Mouse (Mus musculus): ENCODE measurements around the gene Dnmt3l. TPM values are rescaled to one million over a fixed set of nuclear protein-coding genes. Genes with fewer than 3 reads are reported as not detected.
A peak's percentile ranks its signal among the peaks of the same experiment; 100 is the strongest.

Dnmt3l gene
- polyA plus RNA-seq, 1 experiment = 1.1 TPM

DNA sequence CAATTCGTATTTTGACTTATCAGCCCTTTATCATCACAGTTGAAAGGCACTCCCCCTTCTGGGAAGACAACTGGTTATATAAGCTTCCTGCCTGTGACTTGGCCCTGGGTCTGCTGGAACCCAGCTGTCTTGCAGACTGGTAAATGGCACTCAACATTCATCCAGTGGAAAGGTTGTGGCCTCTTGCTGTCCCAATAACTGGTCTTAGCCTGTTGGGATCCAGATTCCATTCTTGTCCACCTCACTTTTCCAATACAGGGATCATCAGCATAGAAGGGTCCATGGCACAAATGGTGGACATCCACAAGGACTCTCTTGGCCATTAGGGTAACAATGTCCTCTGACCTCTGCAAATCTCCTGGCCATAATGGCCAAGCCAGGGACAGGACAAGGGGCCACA, 42.3 kb downstream of the Dnmt3l start:
- no peak overlapping the region for H3K27ac ChIP-seq (ENCODE audit: insufficient read depth, low read depth, low read length)
- WGBS = 37% methylated on average over 1 of the region's 1 CpGs
- no peaks in the 10 kb centered on the region for H3K27me3 ChIP-seq (ENCODE audit: control insufficient read depth, insufficient read depth, low read length)
- H3K4me3 ChIP-seq (ENCODE audit: low read depth, low read length) = no peak overlapping the region
- no peaks in the 10 kb centered on the region; the same call in 1 of the 2 replicates for H3K4me1 ChIP-seq (ENCODE audit: control insufficient read depth, insufficient read depth, insufficient read length, low read length)
- no peak for TF ChIP-seq CTCF (IDR thresholded peaks at IDR 0.05; ENCODE audit: extremely low read depth, insufficient read length, insufficient replicate concordance, low read depth, low read length)
- peaks cover 5% of the 10 kb centered on the region; the same call in 1 of the 2 replicates for H3K36me3 ChIP-seq (ENCODE audit: control insufficient read depth, insufficient read depth, low read length)

DNA sequence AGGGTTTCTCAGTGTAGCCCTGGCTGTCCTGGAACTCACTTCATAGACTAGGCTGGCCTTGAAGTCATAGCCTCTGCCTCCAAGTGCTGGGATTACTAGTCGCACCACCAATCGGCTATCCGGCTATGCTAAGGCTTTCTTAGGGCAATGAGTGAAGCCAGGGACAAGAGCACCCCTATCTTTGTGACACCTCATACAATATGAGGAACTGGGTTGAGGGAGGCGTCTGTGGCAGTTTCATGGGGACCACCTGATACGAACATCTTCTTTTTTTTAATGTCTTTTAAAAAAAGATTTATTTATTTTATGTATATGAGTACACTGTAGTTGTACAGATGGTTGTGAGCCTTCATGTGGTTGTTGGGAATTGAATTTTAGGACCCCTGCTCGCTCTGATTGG, 44.0 kb downstream of the Dnmt3l start:
- Histone ChIP-seq H3K27me3 (ENCODE audit: control insufficient read depth, insufficient read depth, low read length) (no peaks in the 10 kb centered on the region), H3K27ac (ENCODE audit: insufficient read depth, low read depth, low read length) (no peak overlapping the region), H3K36me3 (ENCODE audit: control insufficient read depth, insufficient read depth, low read length) (no peaks in the 10 kb centered on the region), H3K4me1 (ENCODE audit: control insufficient read depth, insufficient read depth, insufficient read length, low read length) (peaks cover 6% of the 10 kb centered on the region), H3K4me3 (ENCODE audit: low read depth, low read length) (no peak overlapping the region)
- no peak for TF ChIP-seq CTCF (IDR thresholded peaks at IDR 0.05; ENCODE audit: extremely low read depth, insufficient read length, insufficient replicate concordance, low read depth, low read length)
- TF ChIP-seq POLR2A (IDR thresholded peaks at IDR 0.05; ENCODE audit: low read depth, low read length) = no peak
- WGBS = 92% methylated on average over 6 of the region's 6 CpGs

DNA sequence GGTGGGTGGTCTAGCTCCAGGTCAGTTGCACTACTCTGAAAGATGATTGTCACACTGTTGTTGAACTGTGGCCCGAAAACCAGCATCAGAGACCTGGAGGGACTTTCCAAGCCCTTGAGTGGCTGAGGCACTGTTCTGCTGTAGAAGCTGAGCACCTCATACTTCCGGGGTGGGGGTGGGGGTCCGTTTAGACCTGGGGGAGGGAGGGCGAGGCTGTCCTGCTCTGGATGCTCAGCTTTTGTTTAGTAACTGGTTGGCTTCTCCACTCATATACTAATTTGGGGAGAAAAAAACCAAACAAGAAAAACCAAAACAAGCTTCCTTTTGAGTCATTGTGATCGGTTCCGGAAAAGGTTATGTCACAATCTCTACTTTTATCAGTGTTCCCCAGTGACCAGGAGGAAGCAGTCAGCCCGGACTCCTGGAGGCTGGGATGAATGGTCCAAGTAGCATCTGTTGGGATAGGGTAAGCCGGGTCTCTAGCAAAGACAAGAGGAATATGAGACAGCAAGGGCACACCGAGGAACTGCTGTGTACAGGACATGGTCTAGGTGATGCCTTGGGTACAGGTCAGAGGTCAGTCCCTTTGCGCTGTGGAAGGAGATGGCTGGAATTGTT, 44.8 kb downstream of the Dnmt3l start:
- Histone ChIP-seq H3K4me3 (ENCODE audit: low read depth, low read length) (no peak overlapping the region), H3K36me3 (ENCODE audit: control insufficient read depth, insufficient read depth, low read length) (no peaks in the 10 kb centered on the region), H3K27ac (ENCODE audit: insufficient read depth, low read depth, low read length) (peak overlapping the region; percentile 79), H3K4me1 (ENCODE audit: control insufficient read depth, insufficient read depth, insufficient read length, low read length) (peaks cover 10% of the 10 kb centered on the region), H3K27me3 (ENCODE audit: control insufficient read depth, insufficient read depth, low read length) (no peaks in the 10 kb centered on the region)
- TF ChIP-seq POLR2A (IDR thresholded peaks at IDR 0.05; ENCODE audit: low read depth, low read length) = no peak
- TF ChIP-seq CTCF (IDR thresholded peaks at IDR 0.05; ENCODE audit: extremely low read depth, insufficient read length, insufficient replicate concordance, low read depth, low read length) = no peak
- WGBS = 65% methylated on average over 10 of the region's 10 CpGs

DNA sequence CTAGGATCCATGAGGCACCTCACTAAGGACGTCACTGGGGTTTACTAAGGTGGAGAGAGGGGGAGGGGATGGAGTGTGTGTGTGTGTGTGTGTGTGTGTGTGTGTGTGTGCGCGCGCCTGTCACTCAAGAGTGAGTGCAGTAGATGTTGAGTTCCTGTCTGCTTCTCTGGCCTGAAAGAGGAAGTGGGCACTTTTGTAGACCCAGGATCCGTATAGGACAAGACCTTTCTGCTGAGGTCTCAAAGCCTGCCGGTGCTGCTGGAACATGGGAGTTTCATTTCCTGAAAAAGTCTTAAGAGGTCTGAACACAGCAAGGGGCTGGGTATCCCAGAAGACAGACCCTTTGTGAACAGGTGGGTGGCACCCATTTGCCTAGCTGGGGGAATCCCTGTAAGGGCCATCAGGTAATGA, 45.4 kb downstream of the Dnmt3l start:
- Histone ChIP-seq H3K4me3 (ENCODE audit: low read depth, low read length) (no peak overlapping the region), H3K36me3 (ENCODE audit: control insufficient read depth, insufficient read depth, low read length) (no peaks in the 10 kb centered on the region), H3K27ac (ENCODE audit: insufficient read depth, low read depth, low read length) (peak overlapping the region; percentile 63), H3K27me3 (ENCODE audit: control insufficient read depth, insufficient read depth, low read length) (no peaks in the 10 kb centered on the region), H3K4me1 (ENCODE audit: control insufficient read depth, insufficient read depth, insufficient read length, low read length) (peaks cover 12% of the 10 kb centered on the region)
- 68% methylated on average over 6 of the region's 6 CpGs for WGBS
- no peak for TF ChIP-seq POLR2A (IDR thresholded peaks at IDR 0.05; ENCODE audit: low read depth, low read length)
- no peak for TF ChIP-seq CTCF (IDR thresholded peaks at IDR 0.05; ENCODE audit: extremely low read depth, insufficient read length, insufficient replicate concordance, low read depth, low read length)

DNA sequence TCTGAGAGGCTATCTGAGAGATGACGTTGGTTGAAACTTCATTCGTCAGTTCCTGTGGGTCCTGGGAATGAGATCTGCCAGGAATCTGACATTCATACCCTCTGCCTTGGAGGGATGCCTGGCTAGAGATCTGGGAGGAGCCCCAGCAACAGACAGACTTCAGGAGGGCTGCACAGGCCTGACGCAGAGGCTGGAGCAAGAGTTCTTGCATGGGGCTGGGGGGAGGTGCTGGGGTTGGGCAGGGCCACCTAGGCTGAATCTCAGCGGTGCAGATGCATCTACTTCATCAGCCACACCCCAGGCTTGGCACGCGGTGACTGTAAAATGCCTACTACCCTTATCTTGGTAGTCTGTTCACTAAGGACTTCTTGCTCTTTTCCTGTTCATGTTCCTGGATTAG, 48.5 kb downstream of the Dnmt3l start:
- no peak overlapping the region; the same call in 1 of the 2 replicates for H3K27ac ChIP-seq (ENCODE audit: insufficient read depth, low read depth, low read length)
- no peak overlapping the region for H3K4me3 ChIP-seq (ENCODE audit: low read depth, low read length)
- H3K36me3 ChIP-seq (ENCODE audit: control insufficient read depth, insufficient read depth, low read length) = no peaks in the 10 kb centered on the region
- H3K27me3 ChIP-seq (ENCODE audit: control insufficient read depth, insufficient read depth, low read length) = no peaks in the 10 kb centered on the region
- WGBS = 28% methylated on average over 6 of the region's 6 CpGs
- no peak for TF ChIP-seq CTCF (IDR thresholded peaks at IDR 0.05; ENCODE audit: extremely low read depth, insufficient read length, insufficient replicate concordance, low read depth, low read length)
- TF ChIP-seq POLR2A (IDR thresholded peaks at IDR 0.05; ENCODE audit: low read depth, low read length) = no peak
- H3K4me1 ChIP-seq (ENCODE audit: control insufficient read depth, insufficient read depth, insufficient read length, low read length) = peaks cover 20% of the 10 kb centered on the region

DNA sequence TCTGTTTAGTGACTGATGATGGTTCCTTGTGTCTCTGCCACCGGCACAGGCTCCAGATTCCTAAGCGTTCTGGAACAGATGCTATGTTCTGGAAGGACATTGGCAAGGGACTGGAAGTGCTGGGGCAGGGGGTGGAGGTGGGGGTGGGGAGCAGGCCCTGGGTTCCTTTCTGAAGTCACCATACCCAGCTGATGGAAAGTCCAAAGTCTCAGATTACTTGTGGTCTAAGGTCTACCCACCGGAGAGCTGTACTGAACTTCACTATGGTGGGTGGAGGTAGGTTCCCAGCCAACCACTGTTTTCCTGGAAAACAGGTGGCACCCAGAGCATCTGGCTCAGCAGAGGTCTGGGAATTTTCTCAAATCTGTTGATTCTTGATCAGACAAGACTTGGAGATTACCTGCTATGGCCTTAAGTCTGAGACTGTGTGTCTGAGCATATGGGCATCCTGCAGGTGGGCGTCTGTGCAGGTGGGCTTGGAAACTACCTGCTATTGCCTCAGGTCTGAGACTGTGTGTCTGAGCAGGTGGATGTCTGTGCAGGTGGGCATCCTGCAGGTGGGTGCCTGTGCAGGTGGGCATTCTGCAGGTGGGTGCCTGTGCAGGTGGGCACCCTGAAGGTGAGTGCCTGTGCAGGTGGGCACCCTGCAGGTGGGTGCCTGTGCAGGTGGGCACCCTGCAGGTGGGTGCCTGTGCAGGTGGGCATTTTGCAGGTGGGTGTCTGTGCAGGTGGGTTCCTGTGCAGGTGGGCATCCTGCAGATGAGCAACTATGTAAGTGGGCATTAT, 49.2 kb downstream of the Dnmt3l start:
- H3K4me1 ChIP-seq (ENCODE audit: control insufficient read depth, insufficient read depth, insufficient read length, low read length) = peaks cover 20% of the 10 kb centered on the region
- WGBS = 36% methylated on average over 4 of the region's 4 CpGs
- no peaks in the 10 kb centered on the region for H3K36me3 ChIP-seq (ENCODE audit: control insufficient read depth, insufficient read depth, low read length)
- no peaks in the 10 kb centered on the region for H3K27me3 ChIP-seq (ENCODE audit: control insufficient read depth, insufficient read depth, low read length)
- TF ChIP-seq POLR2A (IDR thresholded peaks at IDR 0.05; ENCODE audit: low read depth, low read length) (no peak), CTCF (IDR thresholded peaks at IDR 0.05; ENCODE audit: extremely low read depth, insufficient read length, insufficient replicate concordance, low read depth, low read length) (no peak)
- no peak overlapping the region for H3K4me3 ChIP-seq (ENCODE audit: low read depth, low read length)
- no peak overlapping the region for H3K27ac ChIP-seq (ENCODE audit: insufficient read depth, low read depth, low read length)

Measured in small intestine, adult 2 months (tissue).